Mouse (Mus musculus) erythroblast, embryonic 14.5 days (primary cell): ENCODE data around the gene Sox21. TPM values are rescaled to one million over a fixed set of nuclear protein-coding genes. Genes with fewer than 3 reads are reported as not detected.

Experiments used
- H3K27me3 ChIP-seq: 2 replicates; pipeline ENCODE4 v1.6.1; 2012; ENCODE audit warnings: inconsistent platforms; ENCODE audit not compliant: control insufficient read depth
- H3K36me3 ChIP-seq: 2 replicates; pipeline ENCODE4 v1.6.1; 2012; ENCODE audit warnings: mild to moderate bottlenecking, inconsistent platforms; ENCODE audit not compliant: control insufficient read depth
- H3K4me1 ChIP-seq: 2 replicates; pipeline ENCODE4 v1.6.1; 2012; ENCODE audit warnings: inconsistent platforms; ENCODE audit not compliant: control insufficient read depth
- H3K4me3 ChIP-seq: replicated peaks from 2 replicates; pipeline ENCODE3; 2012; ENCODE audit warnings: moderate library complexity, mild to moderate bottlenecking, inconsistent platforms
- H3K9me3 ChIP-seq: 2 replicates; pipeline ENCODE4 v1.6.1; 2012; ENCODE audit warnings: low read length, inconsistent platforms, mixed read lengths; ENCODE audit not compliant: control insufficient read depth
- GATA1 ChIP-seq: IDR thresholded peaks from 2 replicates; pipeline ENCODE4 v1.6.1; 2012; ENCODE audit warnings: low read length, inconsistent platforms, mixed read lengths
- TAL1 ChIP-seq: IDR thresholded peaks from 3 replicates; pipeline ENCODE4 v1.6.1; 2012; ENCODE audit warnings: low read length, inconsistent platforms, mixed read lengths
- polyA plus RNA-seq: library from polyadenylated mRNA; stranded (reverse); fragments of >175 nt; gene quantifications from 2 replicates; pipeline ENCODE4 v1.2.3, GENCODE M21; 2012

Sox21 gene
- polyA plus RNA-seq, 1 experiment = 0.01 TPM

DNA sequence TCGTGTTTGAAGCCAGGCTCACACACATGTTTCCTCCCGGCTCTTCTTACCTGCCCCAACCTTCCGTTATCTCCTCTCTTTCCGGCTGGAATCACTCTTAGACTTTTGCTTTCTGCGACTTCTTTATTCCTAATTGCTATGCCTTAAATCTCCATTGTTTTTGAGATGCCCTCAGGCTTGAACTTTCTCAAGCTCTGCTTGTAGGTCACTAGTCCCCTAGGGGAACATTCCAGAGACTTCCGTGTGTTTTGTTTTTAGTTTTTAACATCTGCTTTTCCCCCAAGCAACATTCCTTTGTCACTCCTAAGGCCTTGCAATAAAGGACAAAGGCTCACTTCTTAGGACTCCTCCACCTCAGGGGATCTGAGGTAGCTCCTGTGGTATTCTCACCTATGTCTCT is 16.6 kb upstream of the Sox21 start:
- no peak for TF ChIP-seq TAL1
- H3K4me3 ChIP-seq = no peak overlapping the region
- no peaks in the 10 kb centered on the region for H3K36me3 ChIP-seq
- H3K9me3 ChIP-seq = peaks cover 5% of the 10 kb centered on the region; the same call in 1 of the 2 replicates
- H3K4me1 ChIP-seq = no peaks in the 10 kb centered on the region
- no peaks in the 10 kb centered on the region for H3K27me3 ChIP-seq

DNA sequence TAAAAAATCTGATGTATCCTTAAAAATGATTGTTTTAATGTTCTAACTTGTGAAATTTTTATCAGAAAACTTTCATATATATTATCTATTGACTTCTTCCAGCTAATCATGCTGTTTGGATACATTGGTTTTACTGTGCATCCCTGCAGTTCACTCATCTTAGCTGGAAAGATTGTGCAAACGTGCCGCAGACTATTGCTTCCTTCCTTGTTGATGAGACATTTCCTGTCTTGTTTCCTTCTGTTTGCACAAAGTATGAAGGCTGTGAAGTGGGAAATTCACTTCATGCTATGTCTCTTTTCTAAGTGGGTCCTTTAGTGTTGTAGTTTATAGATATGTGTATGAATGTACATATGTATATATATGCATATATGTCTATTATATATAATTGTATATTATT is 4.6 kb upstream of the Sox21 start:
- Histone ChIP-seq H3K9me3 (no peaks in the 10 kb centered on the region; the same call in 1 of the 2 replicates), H3K4me1 (no peaks in the 10 kb centered on the region), H3K36me3 (no peaks in the 10 kb centered on the region), H3K27me3 (peaks cover 44% of the 10 kb centered on the region), H3K4me3 (no peak overlapping the region)
- no peak for TF ChIP-seq GATA1

DNA sequence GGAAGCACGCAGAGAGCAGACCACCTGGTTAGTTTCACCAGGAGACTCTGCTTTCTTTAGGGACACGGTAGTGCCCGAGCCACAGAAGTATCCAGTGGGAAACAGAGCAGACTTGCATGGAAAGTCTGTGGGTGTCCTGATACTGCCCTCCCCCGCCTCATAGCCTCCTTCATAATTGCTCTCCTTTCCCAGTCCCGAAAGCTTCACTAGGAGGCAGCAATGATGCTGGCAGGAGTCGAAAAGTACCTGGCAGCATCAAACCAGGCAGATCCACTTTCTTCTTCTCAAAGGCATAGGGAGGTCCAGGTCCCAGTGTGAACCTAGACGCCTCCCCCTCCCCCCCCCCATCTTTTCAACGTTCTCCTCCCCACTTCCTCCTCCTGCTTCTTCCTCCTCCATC is 2.5 kb upstream of the Sox21 start:
- no peak for TF ChIP-seq GATA1
- TF ChIP-seq TAL1 = no peak
- no peaks in the 10 kb centered on the region for H3K36me3 ChIP-seq
- H3K27me3 ChIP-seq = peaks cover 65% of the 10 kb centered on the region
- peaks cover 8% of the 10 kb centered on the region; the same call in 1 of the 2 replicates for H3K9me3 ChIP-seq
- no peak overlapping the region for H3K4me3 ChIP-seq
- H3K4me1 ChIP-seq = no peaks in the 10 kb centered on the region; the same call in 1 of the 2 replicates

DNA sequence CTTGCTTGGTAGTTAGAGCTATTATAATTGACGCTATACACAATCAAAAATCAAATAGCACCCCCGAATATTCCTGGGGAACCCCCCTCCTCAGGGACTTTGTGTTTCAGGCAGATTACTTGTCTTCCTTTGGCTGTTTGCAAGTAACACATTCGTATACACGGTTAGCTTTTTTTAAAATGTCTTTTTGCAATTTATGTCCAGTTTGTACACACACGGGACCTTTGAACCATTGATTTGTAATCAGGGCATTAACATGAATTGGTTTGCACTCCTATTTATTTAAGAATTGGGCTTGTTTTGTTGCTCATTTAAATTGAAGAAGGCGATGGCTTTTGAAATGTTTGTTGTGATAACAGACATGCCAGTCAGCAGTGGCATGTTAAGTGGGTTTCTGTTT is 956 bp upstream of the Sox21 start:
- peaks cover 8% of the 10 kb centered on the region; the same call in 1 of the 2 replicates for H3K9me3 ChIP-seq
- no peaks in the 10 kb centered on the region for H3K36me3 ChIP-seq
- no peak overlapping the region for H3K4me3 ChIP-seq
- peaks cover 81% of the 10 kb centered on the region for H3K27me3 ChIP-seq
- no peak for TF ChIP-seq GATA1
- TF ChIP-seq TAL1 = no peak
- H3K4me1 ChIP-seq = no peaks in the 10 kb centered on the region; the same call in 1 of the 2 replicates

DNA sequence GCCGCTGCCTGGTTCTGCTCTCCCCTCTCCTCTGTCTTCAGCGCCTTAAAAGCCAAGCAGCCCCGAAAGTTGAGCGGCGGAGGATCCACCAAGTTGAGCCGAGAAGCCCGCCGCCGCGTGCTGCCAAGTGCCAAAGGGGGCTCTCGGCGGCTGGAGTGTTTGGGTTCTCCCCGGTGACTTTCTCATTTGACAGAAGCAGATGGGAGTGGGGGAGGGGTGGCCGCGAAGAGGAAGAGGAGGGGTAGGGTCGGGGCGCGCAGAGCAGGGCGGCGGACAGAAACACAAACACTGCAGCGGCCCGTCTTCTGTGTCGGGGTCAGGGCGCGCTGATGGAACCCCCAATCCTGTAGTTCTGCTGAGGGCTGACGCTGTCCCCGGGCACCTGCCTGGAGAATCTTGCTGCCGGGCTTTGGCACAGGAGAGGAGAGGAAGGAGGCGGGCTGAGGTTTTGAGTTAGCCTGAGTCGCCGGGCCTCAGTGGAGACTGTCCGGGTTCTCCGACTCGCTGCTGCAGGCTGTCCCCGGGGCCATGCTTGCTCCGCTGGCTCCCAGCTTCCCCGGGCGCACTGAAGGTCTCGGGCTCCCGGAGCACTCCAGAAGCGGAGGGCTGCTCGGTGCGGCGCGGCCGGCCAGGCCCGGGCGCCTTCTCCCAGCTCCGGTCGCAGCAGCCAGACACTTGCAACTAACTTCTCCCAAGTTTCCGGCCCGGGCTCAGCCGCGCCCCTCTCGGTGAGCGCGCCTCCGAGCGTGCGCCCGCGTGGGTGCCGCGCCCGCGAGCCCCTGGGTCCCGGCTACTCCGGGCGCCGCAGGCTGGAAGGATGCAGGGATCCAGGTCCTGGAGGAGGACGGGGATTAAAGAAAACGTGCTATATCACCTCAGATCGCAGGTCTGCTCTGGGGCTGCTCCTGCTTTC is 601 bp downstream of the Sox21 start:
- Histone ChIP-seq H3K27me3 (peaks cover 96% of the 10 kb centered on the region), H3K4me3 (peak overlapping the region; percentile 18), H3K4me1 (no peaks in the 10 kb centered on the region; the same call in 1 of the 2 replicates), H3K36me3 (no peaks in the 10 kb centered on the region), H3K9me3 (peaks cover 8% of the 10 kb centered on the region; the same call in 1 of the 2 replicates)
- no peak for TF ChIP-seq GATA1
- no peak for TF ChIP-seq TAL1

DNA sequence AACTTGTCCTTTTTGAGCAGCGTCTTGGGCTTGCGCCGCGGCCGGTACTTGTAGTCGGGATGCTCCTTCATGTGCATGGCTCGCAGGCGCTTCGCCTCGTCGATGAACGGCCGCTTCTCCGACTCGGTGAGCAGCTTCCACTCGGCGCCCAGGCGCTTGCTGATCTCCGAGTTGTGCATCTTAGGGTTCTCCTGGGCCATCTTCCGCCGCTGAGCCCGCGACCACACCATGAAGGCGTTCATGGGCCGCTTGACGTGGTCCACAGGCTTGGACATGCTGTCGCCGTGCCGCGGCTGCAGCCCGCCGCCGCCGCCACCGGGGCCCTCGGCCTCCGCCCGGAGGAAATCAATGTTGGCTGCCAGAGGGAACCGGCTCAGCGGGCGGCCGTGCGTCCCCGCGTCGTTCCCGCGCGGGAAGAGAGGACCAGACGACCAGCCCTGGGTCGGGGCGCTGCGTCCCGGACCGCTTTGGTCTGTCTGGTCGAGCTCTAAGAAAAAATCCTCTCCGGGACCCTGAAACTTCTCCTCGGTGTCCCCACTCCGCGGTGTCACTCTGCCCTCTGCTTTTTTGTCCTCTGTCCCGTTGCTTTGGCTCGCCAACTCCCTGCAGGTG is 1.4 kb downstream of the Sox21 start:
- peaks cover 100% of the 10 kb centered on the region for H3K27me3 ChIP-seq
- no peaks in the 10 kb centered on the region; the same call in 1 of the 2 replicates for H3K4me1 ChIP-seq
- H3K4me3 ChIP-seq = no peak overlapping the region
- H3K36me3 ChIP-seq = no peaks in the 10 kb centered on the region
- peaks cover 8% of the 10 kb centered on the region; the same call in 1 of the 2 replicates for H3K9me3 ChIP-seq
- TF ChIP-seq TAL1 = no peak

DNA sequence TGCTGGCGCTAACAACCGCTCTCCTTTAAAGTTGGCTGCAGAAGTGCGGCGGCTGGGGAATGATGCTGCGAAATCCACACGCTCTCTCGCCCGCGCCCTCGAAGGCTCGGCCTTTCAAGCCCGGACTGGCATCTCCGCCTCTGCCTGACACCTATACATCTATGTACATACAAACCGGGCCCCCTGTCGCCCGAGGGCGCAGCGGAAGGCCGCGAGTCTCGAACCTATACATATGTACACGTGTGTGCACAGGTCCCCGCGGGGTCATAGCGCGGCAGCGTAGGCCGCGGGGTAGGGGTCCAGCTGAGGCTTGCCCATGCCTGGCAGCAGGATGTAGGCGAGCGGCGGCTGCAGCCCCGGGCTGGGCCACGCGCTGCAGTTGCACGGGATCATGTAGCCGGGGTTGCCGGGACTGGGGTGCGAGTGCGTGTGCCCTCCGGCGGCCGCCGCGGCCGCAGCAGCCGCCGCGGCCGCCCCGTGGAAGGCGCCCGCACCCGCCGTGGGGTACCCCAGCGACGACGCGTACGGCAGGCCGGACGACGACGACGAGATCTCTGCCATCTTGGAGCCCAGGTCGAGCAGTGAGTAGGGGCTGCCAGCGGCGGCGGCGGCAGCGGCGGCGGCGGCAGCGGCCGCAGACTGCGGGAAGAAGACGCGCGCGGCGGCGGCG is 2.2 kb downstream of the Sox21 start:
- H3K27me3 ChIP-seq = peaks cover 100% of the 10 kb centered on the region
- H3K4me1 ChIP-seq = no peaks in the 10 kb centered on the region; the same call in 1 of the 2 replicates
- no peak overlapping the region for H3K4me3 ChIP-seq
- no peaks in the 10 kb centered on the region for H3K36me3 ChIP-seq
- H3K9me3 ChIP-seq = peaks cover 8% of the 10 kb centered on the region; the same call in 1 of the 2 replicates
- TF ChIP-seq GATA1 (no peak), TAL1 (no peak)

DNA sequence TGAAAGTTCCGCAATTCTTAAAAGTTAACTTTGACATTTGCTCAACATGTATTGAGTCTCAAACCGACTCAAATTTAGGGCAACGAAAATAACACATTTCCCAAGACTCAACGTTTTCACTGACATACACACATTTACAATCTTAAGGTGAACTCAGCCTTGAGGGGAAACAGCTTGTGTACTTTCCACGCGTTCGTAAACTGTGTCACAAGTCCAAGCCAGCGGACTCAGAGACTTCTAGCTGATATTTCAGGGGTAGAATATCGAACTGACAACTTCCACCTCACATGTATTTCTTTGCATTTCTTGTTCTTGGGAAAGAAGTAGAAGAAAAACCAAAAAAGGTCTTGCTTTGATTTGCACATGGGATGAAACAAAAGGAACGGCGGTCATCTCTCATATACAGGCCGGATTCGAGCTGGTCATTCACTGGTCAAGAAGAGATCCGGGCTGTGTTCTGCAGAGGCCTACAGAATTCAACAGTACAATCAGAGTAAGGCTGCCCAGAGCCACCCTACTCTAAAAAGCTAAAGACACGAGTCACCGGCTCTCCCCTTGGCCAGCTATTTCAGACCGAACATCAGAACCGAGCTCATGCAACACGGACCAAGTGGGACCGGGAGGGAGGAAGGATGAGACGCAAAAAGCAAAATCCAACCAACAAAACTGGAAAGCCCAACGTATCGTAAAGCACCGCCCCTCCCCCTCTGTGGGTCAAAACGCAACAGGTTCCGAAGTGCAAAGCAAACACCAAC is 2.9 kb downstream of the Sox21 start:
- H3K27me3 ChIP-seq = peaks cover 100% of the 10 kb centered on the region
- H3K9me3 ChIP-seq = peaks cover 8% of the 10 kb centered on the region; the same call in 1 of the 2 replicates
- H3K4me3 ChIP-seq = no peak overlapping the region

More for the DNA sequence above, 2.9 kb downstream of the Sox21 start:
- no peaks in the 10 kb centered on the region; the same call in 1 of the 2 replicates for H3K4me1 ChIP-seq
- H3K36me3 ChIP-seq = no peaks in the 10 kb centered on the region
- TF ChIP-seq TAL1 (no peak), GATA1 (no peak)
